Mouse (Mus musculus): Measurements from ENCODE around the gene Olfr1224-ps1. TPM values are rescaled to one million over a fixed set of nuclear protein-coding genes. Genes with fewer than 3 reads are reported as not detected.
"Not testable (repeated sequence)": the region's sequence is repeated elsewhere in the genome, so short reads cannot be mapped to it uniquely, and the experiment has no call there.

Gene Olfr1224-ps1
- not detected in 2 replicates for polyA plus RNA-seq (2015; fragmentation: Nextera tagmentation; extraction: Ambion mirVana)

- not testable (repeated sequence) for H3K27ac ChIP-seq; H3K27me3 ChIP-seq; H3K9me3 ChIP-seq; ATAC-seq (ENCODE audit: low FRiP score); H3K4me1 ChIP-seq (replicated peaks); H3K36me3 ChIP-seq; H3K9ac ChIP-seq; H3K4me2 ChIP-seq; H3K4me3 ChIP-seq
- WGBS: 97% methylated on average over 8 of the region's 8 CpGs
Measured at GRCm38 (mm10) chr2:89163991-89164390, at the start of gene Olfr1224-ps1. Olfr1224-ps1 (minus strand) TSS chr2:89164091.

- Histone ChIP-seq H3K4me1 (replicated peaks) (no peaks in the 10 kb centered on the region), H3K27me3 (no peaks in the 10 kb centered on the region), H3K36me3 (no peaks in the 10 kb centered on the region), H3K27ac (no peak within 1 kb of the TSS), H3K4me3 (no peak within 1 kb of the TSS), H3K9me3 (no peaks in the 10 kb centered on the region; the same call in 1 of the 2 replicates), H3K9ac (no peak within 1 kb of the TSS), H3K4me2 (no peak within 1 kb of the TSS)
- WGBS: 64% methylated on average over 2 of the region's 2 CpGs
- no peak for ATAC-seq (ENCODE audit: low FRiP score)
Measured at GRCm38 (mm10) chr2:89199948-89200347, 36.1 kb upstream of the Olfr1224-ps1 start, which contains the start of gene Olfr1226. Olfr1226 (minus strand) TSS chr2:89200048.

GRCm38 (mm10) chr2:89196325-89196982, 32.6 kb upstream of the Olfr1224-ps1 start:
- 95% methylated on average over 3 of the region's 3 CpGs for WGBS
- Histone ChIP-seq H3K4me1 (replicated peaks) (no peaks in the 10 kb centered on the region), H3K4me2 (no peak overlapping the region), H3K4me3 (no peak overlapping the region), H3K9me3 (no peaks in the 10 kb centered on the region), H3K27ac (no peak overlapping the region), H3K9ac (no peak overlapping the region), H3K27me3 (no peaks in the 10 kb centered on the region), H3K36me3 (no peaks in the 10 kb centered on the region)
- ATAC-seq (ENCODE audit: low FRiP score): no peak

GRCm38 (mm10) chr2:89174569-89174968, 10.7 kb upstream of the Olfr1224-ps1 start, which contains the start of gene Olfr1225:
Olfr1225 (minus strand) TSS chr2:89174669.
- no peaks in the 10 kb centered on the region for H3K4me1 ChIP-seq (replicated peaks)
- no peak within 1 kb of the TSS for H3K27ac ChIP-seq
- no peaks in the 10 kb centered on the region for H3K9me3 ChIP-seq
- H3K4me2 ChIP-seq: no peak within 1 kb of the TSS
- H3K4me3 ChIP-seq: no peak within 1 kb of the TSS
- WGBS: 82% methylated on average over 1 of the region's 1 CpGs
- no peaks in the 10 kb centered on the region for H3K27me3 ChIP-seq
- no peak for ATAC-seq (ENCODE audit: low FRiP score)
- H3K9ac ChIP-seq: no peak within 1 kb of the TSS
- H3K36me3 ChIP-seq: no peaks in the 10 kb centered on the region

GRCm38 (mm10) chr2:89164711-89165110, 820 bp upstream of the Olfr1224-ps1 start:
- not testable (repeated sequence) for H3K27me3 ChIP-seq; H3K27ac ChIP-seq; ATAC-seq (ENCODE audit: low FRiP score); H3K4me1 ChIP-seq (replicated peaks); H3K9me3 ChIP-seq; H3K4me2 ChIP-seq; H3K36me3 ChIP-seq; H3K4me3 ChIP-seq; H3K9ac ChIP-seq
- 93% methylated on average over 4 of the region's 4 CpGs for WGBS

GRCm38 (mm10) chr2:89151460-89151859, 12.4 kb downstream of the Olfr1224-ps1 start, which contains the start of gene Olfr1223:
Olfr1223 (minus strand) TSS chr2:89151560.
- Histone ChIP-seq H3K4me3 (no peak within 1 kb of the TSS), H3K9me3 (no peaks in the 10 kb centered on the region), H3K9ac (no peak within 1 kb of the TSS), H3K27ac (no peak within 1 kb of the TSS), H3K4me1 (replicated peaks) (no peaks in the 10 kb centered on the region), H3K36me3 (no peaks in the 10 kb centered on the region), H3K27me3 (no peaks in the 10 kb centered on the region), H3K4me2 (no peak within 1 kb of the TSS)
- 74% methylated on average over 1 of the region's 1 CpGs for WGBS
- no peak for ATAC-seq (ENCODE audit: low FRiP score)

- H3K4me3 ChIP-seq: no peak within 1 kb of the TSS
- ATAC-seq (ENCODE audit: low FRiP score): no peak
- WGBS: 83% methylated on average over 3 of the region's 3 CpGs
- H3K4me1 ChIP-seq (replicated peaks): no peaks in the 10 kb centered on the region
- no peak within 1 kb of the TSS for H3K4me2 ChIP-seq
- no peaks in the 10 kb centered on the region for H3K9me3 ChIP-seq
- H3K36me3 ChIP-seq: no peaks in the 10 kb centered on the region
- no peak within 1 kb of the TSS for H3K9ac ChIP-seq
- no peak within 1 kb of the TSS for H3K27ac ChIP-seq
- H3K27me3 ChIP-seq: no peaks in the 10 kb centered on the region
Measured at GRCm38 (mm10) chr2:89132954-89133353, 30.9 kb downstream of the Olfr1224-ps1 start, which contains the start of gene Olfr1222. Olfr1222 (minus strand) TSS chr2:89133054.

- Histone ChIP-seq H3K27me3 (no peaks in the 10 kb centered on the region), H3K36me3 (no peaks in the 10 kb centered on the region), H3K27ac (no peak within 1 kb of the TSS), H3K9ac (no peak within 1 kb of the TSS), H3K4me3 (no peak within 1 kb of the TSS), H3K4me1 (replicated peaks) (no peaks in the 10 kb centered on the region), H3K4me2 (no peak within 1 kb of the TSS), H3K9me3 (no peaks in the 10 kb centered on the region)
- no peak for ATAC-seq (ENCODE audit: low FRiP score)
- 89% methylated on average over 2 of the region's 2 CpGs for WGBS
Measured at GRCm38 (mm10) chr2:89117183-89117582, 46.7 kb downstream of the Olfr1224-ps1 start, which contains the start of gene Olfr1221. Olfr1221 (minus strand) TSS chr2:89117283.

GRCm38 (mm10) chr2:89106735-89107134, 57.2 kb downstream of the Olfr1224-ps1 start, which contains the start of gene Olfr1220:
Olfr1220 (minus strand) TSS chr2:89106835.
- no peaks in the 10 kb centered on the region for H3K9me3 ChIP-seq
- no peak for ATAC-seq (ENCODE audit: low FRiP score)
- H3K36me3 ChIP-seq: no peaks in the 10 kb centered on the region
- no peak within 1 kb of the TSS for H3K4me2 ChIP-seq
- 85% methylated on average over 3 of the region's 3 CpGs for WGBS
- H3K9ac ChIP-seq: no peak within 1 kb of the TSS
- no peaks in the 10 kb centered on the region for H3K27me3 ChIP-seq
- no peak within 1 kb of the TSS for H3K4me3 ChIP-seq
- no peaks in the 10 kb centered on the region for H3K4me1 ChIP-seq (replicated peaks)
- no peak within 1 kb of the TSS for H3K27ac ChIP-seq

GRCm38 (mm10) chr2:89105651-89106050, 58.2 kb downstream of the Olfr1224-ps1 start:
- H3K36me3 ChIP-seq: no peaks in the 10 kb centered on the region
- no peak overlapping the region for H3K4me2 ChIP-seq
- H3K9me3 ChIP-seq: no peaks in the 10 kb centered on the region
- H3K27ac ChIP-seq: no peak overlapping the region
- H3K4me3 ChIP-seq: no peak overlapping the region
- no peaks in the 10 kb centered on the region for H3K27me3 ChIP-seq
- ATAC-seq (ENCODE audit: low FRiP score): no peak
- no peaks in the 10 kb centered on the region for H3K4me1 ChIP-seq (replicated peaks)
- no peak overlapping the region for H3K9ac ChIP-seq

Other genes with a start within 250 kb of the Olfr1224-ps1 start
- not detected in 2 replicates for gene Olfr1209, start 248.9 kb downstream of the Olfr1224-ps1 start, polyA plus RNA-seq (2015; fragmentation: Nextera tagmentation; extraction: Ambion mirVana)
- gene Olfr1211, start 226.0 kb downstream of the Olfr1224-ps1 start, polyA plus RNA-seq (2015; fragmentation: Nextera tagmentation; extraction: Ambion mirVana): not detected in 2 replicates
- gene Olfr1212, start 210.1 kb downstream of the Olfr1224-ps1 start, polyA plus RNA-seq (2015; fragmentation: Nextera tagmentation; extraction: Ambion mirVana): not detected in 2 replicates
- gene Gm13762, start 183.8 kb downstream of the Olfr1224-ps1 start, polyA plus RNA-seq (2015; fragmentation: Nextera tagmentation; extraction: Ambion mirVana): not detected in 2 replicates
- gene Olfr1214, start 171.4 kb downstream of the Olfr1224-ps1 start, polyA plus RNA-seq (2015; fragmentation: Nextera tagmentation; extraction: Ambion mirVana): not detected in 2 replicates
- not detected in 2 replicates for gene Olfr1215, start 157.1 kb downstream of the Olfr1224-ps1 start, polyA plus RNA-seq (2015; fragmentation: Nextera tagmentation; extraction: Ambion mirVana)
- not detected in 2 replicates for gene Olfr1216, start 145.8 kb downstream of the Olfr1224-ps1 start, polyA plus RNA-seq (2015; fragmentation: Nextera tagmentation; extraction: Ambion mirVana)
- not detected in 2 replicates for gene Olfr1217, start 132.0 kb downstream of the Olfr1224-ps1 start, polyA plus RNA-seq (2015; fragmentation: Nextera tagmentation; extraction: Ambion mirVana)
- not detected in 2 replicates for gene Olfr1218, start 102.9 kb downstream of the Olfr1224-ps1 start, polyA plus RNA-seq (2015; fragmentation: Nextera tagmentation; extraction: Ambion mirVana)
- not detected in 2 replicates for gene Olfr1219, start 80.6 kb downstream of the Olfr1224-ps1 start, polyA plus RNA-seq (2015; fragmentation: Nextera tagmentation; extraction: Ambion mirVana)
- gene Olfr1220, start 57.3 kb downstream of the Olfr1224-ps1 start, polyA plus RNA-seq (2015; fragmentation: Nextera tagmentation; extraction: Ambion mirVana): not detected in 2 replicates
- gene Olfr1221, start 46.8 kb downstream of the Olfr1224-ps1 start, polyA plus RNA-seq (2015; fragmentation: Nextera tagmentation; extraction: Ambion mirVana): not detected in 2 replicates
- not detected in 2 replicates for gene Olfr1222, start 31.0 kb downstream of the Olfr1224-ps1 start, polyA plus RNA-seq (2015; fragmentation: Nextera tagmentation; extraction: Ambion mirVana)
- not detected in 2 replicates for gene Olfr1223, start 12.5 kb downstream of the Olfr1224-ps1 start, polyA plus RNA-seq (2015; fragmentation: Nextera tagmentation; extraction: Ambion mirVana)
- gene Olfr1225, start 10.6 kb upstream of the Olfr1224-ps1 start, polyA plus RNA-seq (2015; fragmentation: Nextera tagmentation; extraction: Ambion mirVana): not detected in 2 replicates
- not detected in 2 replicates for gene Olfr1226, start 36.0 kb upstream of the Olfr1224-ps1 start, polyA plus RNA-seq (2015; fragmentation: Nextera tagmentation; extraction: Ambion mirVana)
- not detected in 2 replicates for gene Olfr1228, start 90.0 kb upstream of the Olfr1224-ps1 start, polyA plus RNA-seq (2015; fragmentation: Nextera tagmentation; extraction: Ambion mirVana)
- not detected in 2 replicates for gene Olfr1229, start 123.9 kb upstream of the Olfr1224-ps1 start, polyA plus RNA-seq (2015; fragmentation: Nextera tagmentation; extraction: Ambion mirVana)
- not detected in 2 replicates for gene Olfr1230, start 133.2 kb upstream of the Olfr1224-ps1 start, polyA plus RNA-seq (2015; fragmentation: Nextera tagmentation; extraction: Ambion mirVana)
- gene Olfr1231, start 143.0 kb upstream of the Olfr1224-ps1 start, polyA plus RNA-seq (2015; fragmentation: Nextera tagmentation; extraction: Ambion mirVana): not detected in 2 replicates
- not detected in 2 replicates for gene Olfr1232, start 165.6 kb upstream of the Olfr1224-ps1 start, polyA plus RNA-seq (2015; fragmentation: Nextera tagmentation; extraction: Ambion mirVana)
- gene Olfr1233, start 178.3 kb upstream of the Olfr1224-ps1 start, polyA plus RNA-seq (2015; fragmentation: Nextera tagmentation; extraction: Ambion mirVana): not detected in 2 replicates
- gene Olfr1234, start 200.8 kb upstream of the Olfr1224-ps1 start, polyA plus RNA-seq (2015; fragmentation: Nextera tagmentation; extraction: Ambion mirVana): not detected in 2 replicates
- not detected in 2 replicates for gene Olfr1238, start 245.6 kb upstream of the Olfr1224-ps1 start, polyA plus RNA-seq (2015; fragmentation: Nextera tagmentation; extraction: Ambion mirVana)

All from hindbrain, embryonic 13.5 days (tissue).